Mouse (Mus musculus) hindbrain, embryonic 15.5 days (tissue): ENCODE results near the gene Adcy2. TPM values are rescaled to one million over a fixed set of nuclear protein-coding genes. Genes with fewer than 3 reads are reported as not detected.
A peak's percentile ranks its signal among the peaks of the same experiment; 100 is the strongest.

ENCODE experiments used
- ATAC-seq: fragments of 200-750 bp; cut with Nextera tagmentation; 2 replicates; pipeline ENCODE4 v1.8.0; 2017; ENCODE audit warnings: low read depth, moderate number of reproducible peaks, moderate TSS enrichment; ENCODE audit not compliant: low FRiP score
- H3K27ac ChIP-seq: fragments of 300-500 bp; sonication (generic); replicated peaks from 2 replicates; pipeline ENCODE4 v1.5.1; 2015; ENCODE audit warnings: mild to moderate bottlenecking, inconsistent platforms
- H3K27me3 ChIP-seq: fragments of 300-500 bp; sonication (generic); 2 replicates; pipeline ENCODE4 v1.6.1; 2015; ENCODE audit warnings: control low read depth, inconsistent platforms
- H3K36me3 ChIP-seq: fragments of 300-500 bp; sonication (generic); 2 replicates; pipeline ENCODE4 v1.6.1; 2015; ENCODE audit warnings: control low read depth, inconsistent platforms
- H3K4me1 ChIP-seq: fragments of 300-500 bp; sonication (generic); replicated peaks from 2 replicates; pipeline ENCODE4 v1.6.1; 2015; ENCODE audit warnings: control low read depth, inconsistent platforms
- H3K4me2 ChIP-seq: fragments of 300-500 bp; sonication (generic); 2 replicates; pipeline ENCODE4 v1.6.1; 2015; ENCODE audit warnings: moderate library complexity, mild to moderate bottlenecking, inconsistent platforms
- H3K4me3 ChIP-seq: fragments of 300-500 bp; sonication (generic); 2 replicates; pipeline ENCODE4 v1.5.1; 2015; ENCODE audit warnings: mild to moderate bottlenecking, inconsistent platforms
- H3K9ac ChIP-seq: fragments of 300-500 bp; sonication (generic); 2 replicates; pipeline ENCODE4 v1.6.1; 2015; ENCODE audit warnings: inconsistent platforms
- H3K9me3 ChIP-seq: fragments of 300-500 bp; sonication (generic); 2 replicates; pipeline ENCODE4 v1.6.1; 2016; ENCODE audit warnings: control low read depth, inconsistent platforms
- WGBS: fragments of 180-500 bp; shearing (Covaris S2); methylation state at CpG from one replicate; pipeline ENCODE4 v1.1.7; 2015; 5-methylcytosine and 5-hydroxymethylcytosine counted together
- polyA plus RNA-seq: library from polyadenylated mRNA; unstranded; fragments of >200 nt; fragmentation: Nextera tagmentation; extraction: Ambion mirVana; gene quantifications from 2 replicates; pipeline ENCODE4 v1.2.1, GENCODE M21; 2015

The Adcy2 gene
- polyA plus RNA-seq, 1 experiment from 2014 or later, result 14.6 TPM

GRCm38 (mm10) chr13:69002173-69002572, 2.8 kb upstream of the Adcy2 start:
- no peak overlapping the region for H3K4me3 ChIP-seq
- H3K9ac ChIP-seq, result no peak overlapping the region
- peaks cover 12% of the 10 kb centered on the region for H3K27me3 ChIP-seq
- no peaks in the 10 kb centered on the region for H3K9me3 ChIP-seq
- no peak for ATAC-seq
- WGBS, result 19% methylated on average over 4 of the region's 4 CpGs
- H3K27ac ChIP-seq, result no peak overlapping the region
- peaks cover 18% of the 10 kb centered on the region for H3K4me1 ChIP-seq
- no peaks in the 10 kb centered on the region for H3K36me3 ChIP-seq
- H3K4me2 ChIP-seq, result no peak overlapping the region

GRCm38 (mm10) chr13:68999826-69000225, 485 bp upstream of the Adcy2 start:
- ATAC-seq, result no peak
- H3K36me3 ChIP-seq, result no peaks in the 10 kb centered on the region
- H3K9me3 ChIP-seq, result no peaks in the 10 kb centered on the region
- WGBS, result 44% methylated on average over 5 of the region's 5 CpGs
- peak overlapping the region; percentile 90 for H3K4me2 ChIP-seq
- H3K4me1 ChIP-seq, result peaks cover 23% of the 10 kb centered on the region
- no peak overlapping the region; the same call in 1 of the 2 replicates for H3K27ac ChIP-seq
- peak overlapping the region; percentile 57; the same call in 1 of the 2 replicates for H3K9ac ChIP-seq
- peaks cover 12% of the 10 kb centered on the region for H3K27me3 ChIP-seq
- peak overlapping the region; percentile 69 for H3K4me3 ChIP-seq

- H3K27me3 ChIP-seq, result peaks cover 12% of the 10 kb centered on the region
- peak overlapping the region; percentile 90 for H3K4me2 ChIP-seq
- H3K4me3 ChIP-seq, result peak overlapping the region; percentile 69
- H3K4me1 ChIP-seq, result peaks cover 23% of the 10 kb centered on the region
- no peaks in the 10 kb centered on the region for H3K9me3 ChIP-seq
- H3K9ac ChIP-seq, result peak overlapping the region; percentile 57
- no peaks in the 10 kb centered on the region for H3K36me3 ChIP-seq
- WGBS, result under 1% methylated on average over 17 of the region's 17 CpGs
- peak overlapping the region; percentile 54 for H3K27ac ChIP-seq
- ATAC-seq, result peak; percentile 25
Measured at GRCm38 (mm10) chr13:68998558-68998917, 803 bp downstream of the Adcy2 start.

DNA sequence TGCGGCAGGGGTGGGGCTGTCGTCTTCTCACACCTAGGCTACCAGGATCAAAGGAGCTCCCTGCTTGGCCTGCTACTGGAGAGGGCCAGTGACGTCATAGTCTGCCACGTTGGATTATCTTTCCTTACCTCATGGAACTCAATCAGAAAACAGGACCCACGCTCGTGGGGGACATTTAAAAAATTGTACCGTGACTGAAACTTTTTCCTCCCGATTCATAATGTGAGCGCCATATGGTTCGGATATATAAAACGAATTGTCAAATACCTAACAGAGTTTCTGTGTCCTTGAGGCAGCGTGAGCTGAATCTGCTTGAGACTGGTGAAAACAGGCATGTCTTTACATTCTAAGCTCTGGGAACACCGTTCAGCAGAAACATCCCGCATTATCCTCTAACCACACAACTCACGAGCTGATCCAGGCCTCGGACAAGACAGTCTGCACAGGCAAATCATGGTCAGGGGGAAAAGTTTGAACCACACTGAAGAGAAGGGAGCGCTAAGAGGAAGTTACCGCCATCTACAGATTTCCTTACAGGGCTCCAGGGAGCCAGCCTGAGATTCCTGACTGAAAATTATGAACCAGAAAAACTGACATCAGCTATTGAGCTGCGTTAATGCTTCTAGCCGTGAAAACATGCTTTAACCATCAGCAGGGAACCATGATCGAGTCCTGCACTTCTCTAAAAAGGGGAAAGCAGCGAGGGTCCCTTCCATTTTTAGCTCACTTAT, 1.4 kb downstream of the Adcy2 start:
- Histone ChIP-seq H3K4me3 (peak overlapping the region; percentile 69), H3K27me3 (peaks cover 12% of the 10 kb centered on the region), H3K9me3 (no peaks in the 10 kb centered on the region), H3K4me2 (peak overlapping the region; percentile 90), H3K27ac (no peak overlapping the region), H3K36me3 (no peaks in the 10 kb centered on the region), H3K4me1 (peaks cover 23% of the 10 kb centered on the region), H3K9ac (peak overlapping the region; percentile 57)
- no peak for ATAC-seq
- 9% methylated on average over 22 of the region's 22 CpGs for WGBS

DNA sequence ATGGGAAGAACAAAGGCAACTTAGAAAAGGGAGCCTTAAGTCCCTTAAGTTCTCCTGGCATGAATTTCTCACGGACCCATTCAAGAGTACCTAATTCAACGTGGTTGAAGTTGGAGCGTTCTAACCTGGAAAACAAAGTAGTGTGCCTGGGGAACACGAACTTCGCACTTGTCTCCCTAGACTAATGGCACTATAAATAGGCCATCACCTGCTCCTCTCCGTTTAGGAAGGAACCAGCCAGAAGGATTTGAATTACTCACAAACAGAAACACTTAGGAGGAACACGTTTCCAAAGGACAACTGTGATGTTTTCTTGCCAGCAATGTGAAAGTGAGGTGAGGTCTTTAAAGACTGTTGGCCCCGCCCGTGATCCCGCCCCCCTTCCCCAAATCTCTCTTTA, 2.0 kb downstream of the Adcy2 start:
- WGBS, result 36% methylated on average over 10 of the region's 10 CpGs
- Histone ChIP-seq H3K27ac (no peak overlapping the region), H3K27me3 (peaks cover 12% of the 10 kb centered on the region), H3K9me3 (no peaks in the 10 kb centered on the region), H3K4me1 (peaks cover 23% of the 10 kb centered on the region), H3K4me3 (peak overlapping the region; percentile 69), H3K9ac (no peak overlapping the region), H3K4me2 (peak overlapping the region; percentile 90), H3K36me3 (no peaks in the 10 kb centered on the region)
- ATAC-seq, result no peak

GRCm38 (mm10) chr13:68996661-68997060, 2.7 kb downstream of the Adcy2 start:
- no peak for ATAC-seq
- 0 out of 2 replicates have a peak overlapping the region, but pooled peaks have one; percentile 90 for H3K4me2 ChIP-seq
- H3K4me1 ChIP-seq, result peaks cover 23% of the 10 kb centered on the region
- H3K4me3 ChIP-seq, result no peak overlapping the region
- no peaks in the 10 kb centered on the region for H3K9me3 ChIP-seq
- no peak overlapping the region for H3K27ac ChIP-seq
- H3K9ac ChIP-seq, result no peak overlapping the region
- H3K36me3 ChIP-seq, result no peaks in the 10 kb centered on the region
- peaks cover 12% of the 10 kb centered on the region for H3K27me3 ChIP-seq
- 46% methylated on average over 3 of the region's 3 CpGs for WGBS

GRCm38 (mm10) chr13:68985789-68986188, 13.6 kb downstream of the Adcy2 start:
- H3K4me3 ChIP-seq, result no peak overlapping the region
- H3K4me2 ChIP-seq, result no peak overlapping the region
- no peaks in the 10 kb centered on the region for H3K4me1 ChIP-seq
- H3K27me3 ChIP-seq, result no peaks in the 10 kb centered on the region
- no peaks in the 10 kb centered on the region for H3K9me3 ChIP-seq
- H3K27ac ChIP-seq, result no peak overlapping the region
- WGBS, result 70% methylated on average over 2 of the region's 2 CpGs
- no peak for ATAC-seq
- no peaks in the 10 kb centered on the region for H3K36me3 ChIP-seq
- H3K9ac ChIP-seq, result no peak overlapping the region

DNA sequence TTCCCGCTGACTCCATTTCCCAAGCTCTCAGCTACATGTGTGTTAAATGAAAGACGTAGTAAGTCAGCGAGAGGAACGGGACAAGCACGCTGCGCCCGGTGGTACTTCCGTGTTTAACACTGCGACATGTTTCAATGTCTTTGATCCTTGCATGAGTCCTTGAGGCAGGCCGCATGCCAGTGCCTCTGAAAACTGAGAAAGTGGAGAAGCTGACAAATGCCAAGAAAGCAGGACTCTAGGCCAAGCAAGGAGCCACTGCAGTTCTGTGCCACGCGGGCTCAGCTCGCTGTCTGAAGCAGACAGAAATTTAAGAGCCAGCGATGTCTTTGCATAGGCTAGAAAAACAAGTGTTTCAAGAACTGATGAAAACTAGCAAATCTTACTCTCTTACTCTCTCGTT, 15.3 kb downstream of the Adcy2 start:
- Histone ChIP-seq H3K27me3 (no peaks in the 10 kb centered on the region), H3K36me3 (no peaks in the 10 kb centered on the region), H3K9ac (no peak overlapping the region), H3K4me1 (no peaks in the 10 kb centered on the region), H3K4me2 (no peak overlapping the region), H3K4me3 (no peak overlapping the region), H3K27ac (no peak overlapping the region), H3K9me3 (no peaks in the 10 kb centered on the region)
- 85% methylated on average over 15 of the region's 15 CpGs for WGBS
- ATAC-seq, result no peak

DNA sequence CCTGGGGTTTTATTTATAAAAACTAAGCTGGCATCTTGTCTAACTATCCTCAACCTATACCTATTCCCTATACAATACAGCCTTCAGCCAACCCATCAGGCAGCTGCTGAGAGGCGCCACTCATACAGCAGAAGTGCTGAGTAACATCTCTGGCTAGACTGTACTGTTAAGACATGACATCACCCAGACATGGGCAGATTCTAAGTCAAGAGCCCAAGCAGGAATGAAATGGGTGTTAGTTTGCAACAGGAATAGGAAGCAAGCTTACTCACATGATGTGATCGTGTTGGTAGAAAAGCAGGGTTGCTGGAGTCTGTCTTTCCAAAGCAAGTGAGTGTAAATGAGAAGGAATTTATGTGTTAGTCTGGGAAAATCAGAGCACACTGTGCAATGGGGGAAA, 18.3 kb downstream of the Adcy2 start:
- H3K27me3 ChIP-seq, result no peaks in the 10 kb centered on the region
- ATAC-seq, result no peak
- no peak overlapping the region for H3K4me3 ChIP-seq
- no peaks in the 10 kb centered on the region for H3K9me3 ChIP-seq
- H3K4me2 ChIP-seq, result no peak overlapping the region
- H3K27ac ChIP-seq, result no peak overlapping the region
- 98% methylated on average over 2 of the region's 2 CpGs for WGBS
- no peaks in the 10 kb centered on the region for H3K4me1 ChIP-seq
- no peaks in the 10 kb centered on the region for H3K36me3 ChIP-seq
- no peak overlapping the region for H3K9ac ChIP-seq

GRCm38 (mm10) chr13:68973143-68973542, 26.2 kb downstream of the Adcy2 start:
- Histone ChIP-seq H3K27me3 (no peaks in the 10 kb centered on the region), H3K27ac (no peak overlapping the region), H3K4me1 (no peaks in the 10 kb centered on the region), H3K9ac (no peak overlapping the region), H3K4me2 (no peak overlapping the region), H3K9me3 (no peaks in the 10 kb centered on the region), H3K4me3 (no peak overlapping the region), H3K36me3 (no peaks in the 10 kb centered on the region)
- no peak for ATAC-seq
- WGBS, result 41% methylated on average over 3 of the region's 3 CpGs

- no peaks in the 10 kb centered on the region for H3K27me3 ChIP-seq
- H3K9me3 ChIP-seq, result no peaks in the 10 kb centered on the region
- no peak overlapping the region for H3K4me3 ChIP-seq
- WGBS, result 80% methylated on average over 5 of the region's 5 CpGs
- no peak overlapping the region for H3K4me2 ChIP-seq
- H3K9ac ChIP-seq, result no peak overlapping the region
- no peak for ATAC-seq
- H3K4me1 ChIP-seq, result no peaks in the 10 kb centered on the region
- no peaks in the 10 kb centered on the region for H3K36me3 ChIP-seq
- no peak overlapping the region for H3K27ac ChIP-seq
Measured at GRCm38 (mm10) chr13:68961580-68961979, 37.8 kb downstream of the Adcy2 start.

- no peak for ATAC-seq
- no peaks in the 10 kb centered on the region for H3K36me3 ChIP-seq
- WGBS, result 72% methylated on average over 6 of the region's 6 CpGs
- H3K9ac ChIP-seq, result no peak overlapping the region
- no peaks in the 10 kb centered on the region for H3K4me1 ChIP-seq
- H3K9me3 ChIP-seq, result no peaks in the 10 kb centered on the region
- no peaks in the 10 kb centered on the region for H3K27me3 ChIP-seq
- no peak overlapping the region for H3K27ac ChIP-seq
- no peak overlapping the region for H3K4me3 ChIP-seq
- H3K4me2 ChIP-seq, result no peak overlapping the region
Measured at GRCm38 (mm10) chr13:68960513-68960912, 38.8 kb downstream of the Adcy2 start.

- no peak overlapping the region for H3K4me2 ChIP-seq
- ATAC-seq, result no peak
- no peak overlapping the region for H3K27ac ChIP-seq
- WGBS, result 88% methylated on average over 4 of the region's 4 CpGs
- H3K36me3 ChIP-seq, result no peaks in the 10 kb centered on the region
- H3K27me3 ChIP-seq, result no peaks in the 10 kb centered on the region
- H3K9ac ChIP-seq, result no peak overlapping the region
- H3K4me3 ChIP-seq, result no peak overlapping the region
- no peaks in the 10 kb centered on the region for H3K9me3 ChIP-seq
- no peaks in the 10 kb centered on the region for H3K4me1 ChIP-seq
Measured at GRCm38 (mm10) chr13:68959406-68959805, 39.9 kb downstream of the Adcy2 start.
